8 mouse cellular contexts compared by ENCODE assay signal in the genomic region with DNA sequence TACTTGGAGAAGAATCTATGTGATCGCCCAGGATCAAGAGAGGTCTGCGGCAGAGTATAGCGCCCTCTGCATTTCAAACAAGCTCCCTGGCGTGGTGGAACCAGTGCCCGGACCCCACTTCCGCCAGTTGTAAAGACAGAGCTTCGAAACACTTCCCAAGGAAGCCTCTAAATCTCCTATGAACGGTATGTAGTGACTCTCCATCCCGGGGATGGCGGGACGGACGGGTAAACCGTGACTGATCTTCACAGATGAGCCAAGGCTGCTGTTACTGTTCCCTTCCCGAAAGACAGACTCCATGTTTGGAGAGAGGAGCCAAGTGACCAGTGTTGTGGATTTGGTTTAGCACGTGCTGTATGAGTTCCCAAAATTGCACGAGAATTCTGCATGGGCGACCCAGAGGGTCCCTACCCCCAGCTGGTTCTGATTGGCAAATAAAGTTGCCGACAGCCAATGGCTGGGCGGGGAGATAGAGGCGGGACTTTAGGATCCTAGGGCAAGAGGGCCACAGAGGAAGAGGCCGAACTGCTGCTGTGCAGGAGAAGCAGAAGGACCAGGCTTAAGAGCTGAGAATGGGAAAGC. TPM values are rescaled to one million over a fixed set of nuclear protein-coding genes. Genes with fewer than 3 reads are reported as not detected.
A peak's percentile ranks its signal among the peaks of the same experiment; 100 is the strongest.
DNase-seq lines count a peak whose midpoint lies in the region; ATAC-seq and TF ChIP-seq lines count a peak whose summit lies in the region.

No protein-coding gene starts in this region.

- H3K4me3 ChIP-seq in forebrain, embryonic 14.5 days (ENCODE audit: low read depth, low read length) = peak overlapping the region; percentile 22
- peak overlapping the region; percentile 23; the same call in 1 of the 2 replicates for H3K4me3 ChIP-seq in hindbrain, embryonic 11.5 days (ENCODE audit: low read depth, low read length)
- peak overlapping the region; percentile 24 for H3K4me3 ChIP-seq in limb, embryonic 14.5 days (replicated peaks; ENCODE audit: low read length)
- H3K4me3 ChIP-seq in midbrain, embryonic 13.5 days (replicated peaks) = peak overlapping the region; percentile 36

- no peak for TF ChIP-seq POLR2A in limb, embryonic 14.5 days (IDR thresholded peaks at IDR 0.05; ENCODE audit: borderline replicate concordance, extremely low read depth, insufficient read depth, insufficient read length)

- peak overlapping the region; percentile 56 for H3K4me2 ChIP-seq in forebrain, embryonic 14.5 days (ENCODE audit: low read length)
- peak overlapping the region; percentile 59 for H3K4me2 ChIP-seq in hindbrain, embryonic 11.5 days (replicated peaks; ENCODE audit: low read depth, low read length)
- H3K4me2 ChIP-seq in limb, embryonic 14.5 days (replicated peaks; ENCODE audit: low read depth, low read length, severe bottlenecking) = peak overlapping the region; percentile 51
- H3K4me2 ChIP-seq in midbrain, embryonic 13.5 days (replicated peaks) = peak overlapping the region; percentile 60

- peak; percentile 75; the same call in 1 of the 2 replicates for ATAC-seq in forebrain, embryonic 14.5 days
- peak; percentile 73 for ATAC-seq in hindbrain, embryonic 11.5 days (ENCODE audit: low FRiP score)
- ATAC-seq in limb, embryonic 14.5 days (ENCODE audit: low FRiP score, low read depth) = peak; percentile 83
- ATAC-seq in midbrain, embryonic 13.5 days = peak; percentile 79

- H3K36me3 ChIP-seq in forebrain, embryonic 14.5 days (ENCODE audit: control insufficient read depth, insufficient read depth, low read length) = no peaks in the 10 kb centered on the region
- no peaks in the 10 kb centered on the region for H3K36me3 ChIP-seq in hindbrain, embryonic 11.5 days (ENCODE audit: control insufficient read depth, insufficient read depth, low read length)
- no peaks in the 10 kb centered on the region for H3K36me3 ChIP-seq in limb, embryonic 14.5 days (ENCODE audit: control insufficient read depth, insufficient read depth, low read length)
- peaks cover 5% of the 10 kb centered on the region for H3K36me3 ChIP-seq in midbrain, embryonic 13.5 days

- H3K4me1 ChIP-seq in forebrain, embryonic 14.5 days (ENCODE audit: control insufficient read depth, insufficient read depth, low read length) = no peaks in the 10 kb centered on the region
- no peaks in the 10 kb centered on the region for H3K4me1 ChIP-seq in hindbrain, embryonic 11.5 days (replicated peaks; ENCODE audit: control insufficient read depth, insufficient read depth, low read length)
- peaks cover 4% of the 10 kb centered on the region; the same call in 1 of the 2 replicates for H3K4me1 ChIP-seq in limb, embryonic 14.5 days (ENCODE audit: control insufficient read depth, insufficient read depth, low read length)
- H3K4me1 ChIP-seq in midbrain, embryonic 13.5 days (replicated peaks) = peaks cover 8% of the 10 kb centered on the region

- 11% methylated on average over 21 of the region's 21 CpGs for WGBS in forebrain, embryonic 14.5 days
- 10% methylated on average over 21 of the region's 21 CpGs for WGBS in hindbrain, embryonic 11.5 days
- WGBS in limb, embryonic 14.5 days = 8% methylated on average over 21 of the region's 21 CpGs
- WGBS in midbrain, embryonic 13.5 days = 10% methylated on average over 21 of the region's 21 CpGs

- H3K9ac ChIP-seq in forebrain, embryonic 14.5 days (ENCODE audit: low read length) = peak overlapping the region; percentile 53
- peak overlapping the region; percentile 42; the same call in 1 of the 2 replicates for H3K9ac ChIP-seq in hindbrain, embryonic 11.5 days (ENCODE audit: low read depth, low read length)
- 0 out of 2 replicates have a peak overlapping the region, but pooled peaks have one; percentile 22 for H3K9ac ChIP-seq in limb, embryonic 14.5 days (ENCODE audit: low read depth, low read length, severe bottlenecking)
- peak overlapping the region; percentile 45; the same call in 1 of the 2 replicates for H3K9ac ChIP-seq in midbrain, embryonic 13.5 days (replicated peaks)

- H3K27me3 ChIP-seq in forebrain, embryonic 14.5 days (replicated peaks; ENCODE audit: control insufficient read depth, insufficient read depth, low read length) = no peaks in the 10 kb centered on the region
- no peaks in the 10 kb centered on the region for H3K27me3 ChIP-seq in hindbrain, embryonic 11.5 days (ENCODE audit: control insufficient read depth, insufficient read depth, low read length)
- no peaks in the 10 kb centered on the region for H3K27me3 ChIP-seq in limb, embryonic 14.5 days (ENCODE audit: control insufficient read depth, insufficient read depth, low read length)
- H3K27me3 ChIP-seq in midbrain, embryonic 13.5 days = no peaks in the 10 kb centered on the region

- H3K27ac ChIP-seq in forebrain, embryonic 14.5 days (ENCODE audit: low read depth, low read length) = no peak overlapping the region
- no peak overlapping the region for H3K27ac ChIP-seq in hindbrain, embryonic 11.5 days (ENCODE audit: low read depth, low read length)
- H3K27ac ChIP-seq in limb, embryonic 14.5 days (replicated peaks; ENCODE audit: low read depth, low read length) = no peak overlapping the region
- H3K27ac ChIP-seq in midbrain, embryonic 13.5 days = no peak overlapping the region

- peak; percentile 22 to 24 for DNase-seq in cerebellum, adult 18-20 months
- no peak for DNase-seq in cerebellum, adult 11 months
- peak; percentile 23 for DNase-seq in c-Kit-positive CD71-positive TER-119-negative erythroid progenitor cells, embryonic 14.5 days (ENCODE audit: low read depth)
- DNase-seq in forebrain, embryonic 14.5 days (ENCODE audit: low spot score) = peak; percentile 51
- DNase-seq in hindbrain, embryonic 11.5 days (ENCODE audit: low spot score) = peak; percentile 71
- DNase-seq in limb, embryonic 14.5 days (ENCODE audit: low spot score) = peak; percentile 36
- peak; percentile 53 for DNase-seq in testis, postnatal 14 days (ENCODE audit: low spot score)

- peaks cover 9% of the 10 kb centered on the region for H3K9me3 ChIP-seq in forebrain, embryonic 14.5 days (replicated peaks; ENCODE audit: control insufficient read depth, low read length)
- peaks cover 4% of the 10 kb centered on the region; the same call in 1 of the 2 replicates for H3K9me3 ChIP-seq in hindbrain, embryonic 11.5 days (ENCODE audit: control insufficient read depth, low read length)
- peaks cover 4% of the 10 kb centered on the region for H3K9me3 ChIP-seq in limb, embryonic 14.5 days (ENCODE audit: control insufficient read depth, low read length)
- H3K9me3 ChIP-seq in midbrain, embryonic 13.5 days = peaks cover 6% of the 10 kb centered on the region

RNA-seq across cellular contexts. Expression of gene Gpatch1, which starts 48.7 kb away (rescaled TPM):
- polyA plus RNA-seq in forebrain, embryonic 14.5 days (2014; fragmentation: Nextera tagmentation; extraction: Ambion mirVana) = 21.2 and 24.0 TPM in 2 replicates
- 18.1 and 19.5 TPM in 2 replicates for polyA plus RNA-seq in hindbrain, embryonic 11.5 days (2014; fragmentation: Nextera tagmentation; extraction: Ambion mirVana)
- 10.2 and 12.8 TPM in 2 replicates for polyA plus RNA-seq in limb, embryonic 14.5 days (2012; rRNA removed)
- 15.8 and 21.2 TPM in 2 replicates for polyA plus RNA-seq in limb, embryonic 14.5 days (2014; fragmentation: Nextera tagmentation; extraction: Ambion mirVana)
- 21.4 and 23.6 TPM in 2 replicates for polyA plus RNA-seq in midbrain, embryonic 13.5 days (2015; fragmentation: Nextera tagmentation; extraction: Ambion mirVana)

RNA-seq across cellular contexts. Expression of gene Lrp3, which starts 54.2 kb away (rescaled TPM):
- polyA plus RNA-seq in forebrain, embryonic 14.5 days (2014; fragmentation: Nextera tagmentation; extraction: Ambion mirVana) = 21.4 and 22.3 TPM in 2 replicates
- 14.8 and 17.5 TPM in 2 replicates for polyA plus RNA-seq in hindbrain, embryonic 11.5 days (2014; fragmentation: Nextera tagmentation; extraction: Ambion mirVana)
- 31.7 and 43.3 TPM in 2 replicates for polyA plus RNA-seq in limb, embryonic 14.5 days (2012; rRNA removed)
- 11.7 and 12.7 TPM in 2 replicates for polyA plus RNA-seq in limb, embryonic 14.5 days (2014; fragmentation: Nextera tagmentation; extraction: Ambion mirVana)
- polyA plus RNA-seq in midbrain, embryonic 13.5 days (2015; fragmentation: Nextera tagmentation; extraction: Ambion mirVana) = 25.9 and 31.1 TPM in 2 replicates
